16 mouse cellular contexts compared by ENCODE assay signal in genomic region chr11:88538710-88539340, GRCm38 (mm10).
DNase-seq lines count a peak whose midpoint lies in the region; ATAC-seq and TF ChIP-seq lines count a peak whose summit lies in the region.
"Had no signal": no experiment of that assay in that cellular context is flagged by ENCODE, and none has a peak within 500 bp of the region (broad histone marks: within the 10 kb centered on the region; RNA-seq: fewer than 3 reads in every experiment).

No protein-coding gene starts in this region.

- no peak for TF ChIP-seq CTCF in midbrain, postnatal 0 days (IDR thresholded peaks at IDR 0.05)

- no peaks in the 10 kb centered on the region for H3K27me3 ChIP-seq in heart, embryonic 14.5 days (ENCODE audit: control insufficient read depth, insufficient read depth, low read length)
- H3K27me3 ChIP-seq in midbrain, embryonic 10.5 days (ENCODE audit: low read depth, poor library complexity, severe bottlenecking), result no peaks in the 10 kb centered on the region
- H3K27me3 ChIP-seq in midbrain, postnatal 0 days (ENCODE audit: insufficient read depth, low read length), result no peaks in the 10 kb centered on the region
- H3K27me3 ChIP-seq in hindbrain, embryonic 14.5 days (ENCODE audit: control insufficient read depth, insufficient read depth, low read length), result no peaks in the 10 kb centered on the region
- H3K27me3 ChIP-seq in midbrain, embryonic 16.5 days (ENCODE audit: control insufficient read depth, insufficient read depth, low read depth, low read length), result no peaks in the 10 kb centered on the region
- H3K27me3 ChIP-seq: limb, embryonic 13.5 days; megakaryocyte, embryonic 14.5 days had no signal

- peak overlapping the region; percentile 8; the same call in 1 of the 2 replicates for H3K9ac ChIP-seq in heart, embryonic 14.5 days (ENCODE audit: low read length)
- H3K9ac ChIP-seq in midbrain, postnatal 0 days (replicated peaks; ENCODE audit: low read length, poor library complexity, severe bottlenecking), result no peak overlapping the region
- no peak overlapping the region for H3K9ac ChIP-seq in hindbrain, embryonic 14.5 days
- no peak overlapping the region; the same call in 1 of the 2 replicates for H3K9ac ChIP-seq in midbrain, embryonic 16.5 days (ENCODE audit: low read depth, low read length)
- H3K9ac ChIP-seq: forebrain, postnatal 0 days; limb, embryonic 13.5 days had no signal

- H3K36me3 ChIP-seq in heart, embryonic 14.5 days (ENCODE audit: control insufficient read depth, insufficient read depth, low read length), result no peaks in the 10 kb centered on the region
- peaks cover 25% of the 10 kb centered on the region for H3K36me3 ChIP-seq in midbrain, embryonic 10.5 days
- no peaks in the 10 kb centered on the region for H3K36me3 ChIP-seq in midbrain, postnatal 0 days (ENCODE audit: insufficient read depth, low read length)
- H3K36me3 ChIP-seq in hindbrain, embryonic 14.5 days (replicated peaks; ENCODE audit: control insufficient read depth, insufficient read depth), result no peaks in the 10 kb centered on the region
- no peaks in the 10 kb centered on the region for H3K36me3 ChIP-seq in midbrain, embryonic 16.5 days (ENCODE audit: control insufficient read depth, insufficient read depth, low read length)
- H3K36me3 ChIP-seq: limb, embryonic 13.5 days had no signal

- H3K4me3 ChIP-seq in heart, embryonic 14.5 days (ENCODE audit: control insufficient read depth in 1 of 2, insufficient read depth in 1 of 2, low read depth in 1 of 2, low read length in 2 of 2), result no peak overlapping the region
- H3K4me3 ChIP-seq in midbrain, embryonic 10.5 days, result no peak overlapping the region
- no peak overlapping the region for H3K4me3 ChIP-seq in midbrain, postnatal 0 days (ENCODE audit: low read depth, low read length)
- no peak overlapping the region for H3K4me3 ChIP-seq in hindbrain, embryonic 14.5 days (replicated peaks; ENCODE audit: low read length)
- H3K4me3 ChIP-seq in midbrain, embryonic 16.5 days (ENCODE audit: low read depth, low read length), result no peak overlapping the region
- H3K4me3 ChIP-seq: limb, embryonic 13.5 days; megakaryocyte, embryonic 14.5 days had no signal

- H3K9me3 ChIP-seq in heart, embryonic 14.5 days (ENCODE audit: control insufficient read depth, low read length), result no peaks in the 10 kb centered on the region
- H3K9me3 ChIP-seq in midbrain, embryonic 10.5 days (replicated peaks), result no peaks in the 10 kb centered on the region
- no peaks in the 10 kb centered on the region for H3K9me3 ChIP-seq in midbrain, postnatal 0 days (ENCODE audit: low read length)
- H3K9me3 ChIP-seq in hindbrain, embryonic 14.5 days (ENCODE audit: control insufficient read depth, low read length), result no peaks in the 10 kb centered on the region
- H3K9me3 ChIP-seq in midbrain, embryonic 16.5 days (replicated peaks; ENCODE audit: control insufficient read depth, low read length, poor library complexity, severe bottlenecking), result no peaks in the 10 kb centered on the region
- H3K9me3 ChIP-seq: limb, embryonic 13.5 days; megakaryocyte, embryonic 14.5 days had no signal

- H3K27ac ChIP-seq in heart, embryonic 14.5 days (replicated peaks in 1 of 2; ENCODE audit: control insufficient read depth in 1 of 2, insufficient read depth in 1 of 2, low read depth in 2 of 2, low read length in 2 of 2), result peak overlapping the region; percentile 29 to 69
- H3K27ac ChIP-seq in midbrain, embryonic 10.5 days (replicated peaks), result peak overlapping the region; percentile 84
- H3K27ac ChIP-seq in midbrain, postnatal 0 days (ENCODE audit: low read depth, low read length), result no peak overlapping the region
- 0 out of 2 replicates have a peak overlapping the region, but pooled peaks have one; percentile 33 for H3K27ac ChIP-seq in hindbrain, embryonic 14.5 days
- H3K27ac ChIP-seq in midbrain, embryonic 16.5 days (ENCODE audit: low read length), result 0 out of 2 replicates have a peak overlapping the region, but pooled peaks have one; percentile 45
- H3K27ac ChIP-seq: limb, embryonic 13.5 days had no signal

- DNase-seq in heart, postnatal 4 days, result no peak
- no peak for DNase-seq in midbrain, embryonic 10.5 days (ENCODE audit: low spot score)
- DNase-seq in midbrain, postnatal 0 days (ENCODE audit: low spot score), result no peak
- no peak for DNase-seq in hindbrain, embryonic 14.5 days (ENCODE audit: low spot score)
- DNase-seq in MN1 (ENCODE audit: low spot score), result no peak
- DNase-seq in kidney, adult 18-20 months, result no peak
- DNase-seq: adrenal gland, adult 8-10 months; cerebellum, adult 2 months; forebrain, postnatal 0 days; gastrocnemius, postnatal 14 days; kidney, postnatal 4 days; right cerebral cortex, adult 18-20 months had no signal

- H3K4me1 ChIP-seq in heart, embryonic 14.5 days (ENCODE audit: control insufficient read depth in 2 of 2, insufficient read depth in 2 of 2, low read length in 2 of 2), result peaks cover 59 to 75% of the 10 kb centered on the region in 2 experiments
- peaks cover 100% of the 10 kb centered on the region for H3K4me1 ChIP-seq in midbrain, embryonic 10.5 days
- peaks cover 29% of the 10 kb centered on the region; the same call in 1 of the 2 replicates for H3K4me1 ChIP-seq in midbrain, postnatal 0 days (ENCODE audit: insufficient read depth, low read length)
- H3K4me1 ChIP-seq in hindbrain, embryonic 14.5 days (replicated peaks; ENCODE audit: control insufficient read depth, insufficient read depth, low read length), result peaks cover 90% of the 10 kb centered on the region
- H3K4me1 ChIP-seq in midbrain, embryonic 16.5 days (ENCODE audit: control insufficient read depth, insufficient read depth, low read length), result peaks cover 57% of the 10 kb centered on the region

- WGBS in heart, embryonic 14.5 days, result 56% methylated on average over 13 of the region's 13 CpGs
- 86% methylated on average over 13 of the region's 13 CpGs for WGBS in midbrain, embryonic 10.5 days
- WGBS in midbrain, postnatal 0 days, result 77% methylated on average over 13 of the region's 13 CpGs
- 66% methylated on average over 13 of the region's 13 CpGs for WGBS in hindbrain, embryonic 14.5 days
- 74% methylated on average over 13 of the region's 13 CpGs for WGBS in midbrain, embryonic 16.5 days

- no peak for ATAC-seq in heart, embryonic 14.5 days (ENCODE audit: insufficient number of reproducible peaks, insufficient read depth, low FRiP score, low read depth)
- no peak for ATAC-seq in midbrain, postnatal 0 days (ENCODE audit: low FRiP score)
- ATAC-seq in hindbrain, embryonic 14.5 days (ENCODE audit: low FRiP score), result no peak
- no peak for ATAC-seq in midbrain, embryonic 16.5 days
- ATAC-seq: forebrain, postnatal 0 days had no signal

- 0 out of 2 replicates have a peak overlapping the region, but pooled peaks have one; percentile 0 for H3K4me2 ChIP-seq in heart, embryonic 14.5 days (ENCODE audit: low read length)
- no peak overlapping the region for H3K4me2 ChIP-seq in midbrain, postnatal 0 days (ENCODE audit: low read depth, low read length, poor library complexity, severe bottlenecking)
- H3K4me2 ChIP-seq in hindbrain, embryonic 14.5 days (replicated peaks), result no peak overlapping the region
- H3K4me2 ChIP-seq in midbrain, embryonic 16.5 days (ENCODE audit: low read length), result no peak overlapping the region
- H3K4me2 ChIP-seq: limb, embryonic 13.5 days had no signal
